Mouse (Mus musculus) liver, postnatal 0 days (tissue): Measurements from ENCODE around the gene Gm49394.

Experiments used
- CTCF ChIP-seq: sonication (generic); IDR thresholded peaks from 2 replicates; pipeline ENCODE4 v1.5.1; 2016; ENCODE audit warnings: antibody characterized with exemption, low read depth
- EP300 ChIP-seq: IDR thresholded peaks from 2 replicates; pipeline ENCODE4 v1.6.1; 2016; ENCODE audit warnings: antibody characterized with exemption, low read depth, mild to moderate bottlenecking

- TF ChIP-seq EP300 (no peak), CTCF (no peak)
Observed at GRCm38 (mm10) chr7:142706873-142707272, 37.1 kb upstream of the Gm49394 start.
